Mouse (Mus musculus) midbrain, embryonic 14.5 days (tissue): Measurements from ENCODE around the gene Gucd1. TPM values are rescaled to one million over a fixed set of nuclear protein-coding genes. Genes with fewer than 3 reads are reported as not detected.

Experiments
- ATAC-seq: fragments of 200-750 bp; cut with Nextera tagmentation; 2 replicates; pipeline ENCODE4 v1.8.0; 2017; ENCODE audit warnings: moderate number of reproducible peaks, moderate library complexity; ENCODE audit not compliant: low FRiP score, low TSS enrichment
- DNase-seq: peaks from one replicate; pipeline ENCODE4 v3.0.0-alpha.2; 2015
- H3K27ac ChIP-seq: fragments of 300-500 bp; sonication (generic); replicated peaks from 2 replicates; pipeline ENCODE4 v1.5.1; 2014; ENCODE audit warnings: mild to moderate bottlenecking, low read depth, low read length, moderate library complexity
- H3K27me3 ChIP-seq: fragments of 300-500 bp; sonication (generic); 2 replicates; pipeline ENCODE4 v1.6.1; 2014; ENCODE audit warnings: low read length, control low read depth, mixed read lengths; ENCODE audit not compliant: control insufficient read depth, insufficient read depth
- H3K36me3 ChIP-seq: fragments of 300-500 bp; sonication (generic); 2 replicates; pipeline ENCODE4 v1.6.1; 2014; ENCODE audit warnings: low read length, control low read depth; ENCODE audit not compliant: control insufficient read depth, insufficient read depth
- H3K4me1 ChIP-seq: fragments of 300-500 bp; sonication (generic); 2 replicates; pipeline ENCODE4 v1.6.1; 2014; ENCODE audit warnings: mild to moderate bottlenecking, antibody characterized with exemption, low read length, control low read depth; ENCODE audit not compliant: control insufficient read depth, insufficient read depth
- H3K4me2 ChIP-seq: fragments of 300-500 bp; sonication (generic); 2 replicates; pipeline ENCODE4 v1.6.1; 2014; ENCODE audit warnings: mild to moderate bottlenecking, low read length, moderate library complexity
- H3K4me3 ChIP-seq: fragments of 300-500 bp; sonication (generic); replicated peaks from 2 replicates; pipeline ENCODE4 v1.5.1; 2014; ENCODE audit warnings: low read depth, low read length
- H3K9ac ChIP-seq: fragments of 300-500 bp; sonication (generic); replicated peaks from 2 replicates; pipeline ENCODE4 v1.6.1; 2014; ENCODE audit warnings: mild to moderate bottlenecking, low read length, moderate library complexity
- H3K9me3 ChIP-seq: fragments of 300-500 bp; sonication (generic); 2 replicates; pipeline ENCODE4 v1.6.1; 2016; ENCODE audit warnings: low read length, control low read depth, mixed read lengths; ENCODE audit not compliant: control insufficient read depth
- WGBS: fragments of 180-500 bp; shearing (Covaris S2); extraction: QIAGEN DNeasy Blood & Tissue Kit; methylation state at CpG from one replicate; pipeline ENCODE4 v1.1.7; 2014; 5-methylcytosine and 5-hydroxymethylcytosine counted together
- polyA plus RNA-seq: library from polyadenylated mRNA; unstranded; fragments of >200 nt; fragmentation: Nextera tagmentation; extraction: Ambion mirVana; gene quantifications from 2 replicates; pipeline ENCODE4 v1.2.1, GENCODE M21; 2014

Gucd1 gene
- polyA plus RNA-seq, 1 experiment from 2014 or later: 31.5 TPM

DNA sequence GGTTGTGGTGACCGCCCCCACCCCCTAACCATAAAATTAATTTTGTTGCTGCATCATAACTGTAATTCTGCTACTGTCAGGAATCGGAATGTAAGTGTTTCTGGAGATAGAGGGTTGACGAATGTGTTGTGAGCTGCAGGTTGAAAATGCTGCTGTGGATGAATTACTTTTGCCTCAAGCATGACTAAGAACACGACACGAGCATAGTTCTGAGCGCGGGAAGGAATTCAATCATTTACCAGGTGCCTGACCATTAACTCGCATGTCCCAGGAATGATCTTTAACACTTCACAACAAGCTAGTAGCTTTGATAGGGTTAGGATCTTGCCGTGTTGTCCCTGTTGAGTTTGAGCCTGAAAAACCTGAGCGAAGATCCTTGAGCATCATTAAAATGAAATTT is 180.5 kb downstream of the Gucd1 start:
- H3K4me1 ChIP-seq: no peaks in the 10 kb centered on the region
- 81% methylated on average over 10 of the region's 10 CpGs for WGBS
- no peaks in the 10 kb centered on the region for H3K27me3 ChIP-seq
- H3K4me3 ChIP-seq: no peak overlapping the region
- ATAC-seq (no peak), DNase-seq (no peak)
- H3K27ac ChIP-seq: no peak overlapping the region
- no peaks in the 10 kb centered on the region for H3K36me3 ChIP-seq
- H3K9me3 ChIP-seq: no peaks in the 10 kb centered on the region
- H3K4me2 ChIP-seq: no peak overlapping the region
- no peak overlapping the region for H3K9ac ChIP-seq

- Histone ChIP-seq H3K27me3 (no peaks in the 10 kb centered on the region), H3K27ac (no peak overlapping the region), H3K9ac (no peak overlapping the region), H3K4me1 (no peaks in the 10 kb centered on the region), H3K9me3 (no peaks in the 10 kb centered on the region), H3K36me3 (no peaks in the 10 kb centered on the region), H3K4me2 (no peak overlapping the region), H3K4me3 (no peak overlapping the region)
- no peak for DNase-seq
- no peak for ATAC-seq
- WGBS: 94% methylated on average over 6 of the region's 6 CpGs
These were observed 182.7 kb downstream of the Gucd1 start for GRCm38 (mm10) chr10:75335075-75335474.

- Histone ChIP-seq H3K4me3 (no peak overlapping the region), H3K4me2 (no peak overlapping the region), H3K27ac (no peak overlapping the region), H3K27me3 (no peaks in the 10 kb centered on the region), H3K9ac (no peak overlapping the region), H3K4me1 (no peaks in the 10 kb centered on the region), H3K9me3 (no peaks in the 10 kb centered on the region), H3K36me3 (no peaks in the 10 kb centered on the region)
- no peak for ATAC-seq
- DNase-seq: no peak
- WGBS: 79% methylated on average over 7 of the region's 7 CpGs
These were observed 183.6 kb downstream of the Gucd1 start for GRCm38 (mm10) chr10:75334175-75334574.

GRCm38 (mm10) chr10:75333176-75333776 is 184.5 kb downstream of the Gucd1 start:
- H3K4me2 ChIP-seq: no peak overlapping the region
- no peaks in the 10 kb centered on the region for H3K9me3 ChIP-seq
- no peaks in the 10 kb centered on the region for H3K36me3 ChIP-seq
- no peak for DNase-seq
- no peaks in the 10 kb centered on the region for H3K27me3 ChIP-seq
- WGBS: 95% methylated on average over 23 of the region's 23 CpGs
- no peak for ATAC-seq
- H3K27ac ChIP-seq: no peak overlapping the region
- H3K4me3 ChIP-seq: no peak overlapping the region
- H3K4me1 ChIP-seq: no peaks in the 10 kb centered on the region
- no peak overlapping the region for H3K9ac ChIP-seq

GRCm38 (mm10) chr10:75332268-75332667 is 185.5 kb downstream of the Gucd1 start:
- Histone ChIP-seq H3K4me3 (no peak overlapping the region), H3K4me1 (no peaks in the 10 kb centered on the region), H3K27ac (no peak overlapping the region), H3K27me3 (no peaks in the 10 kb centered on the region), H3K9ac (no peak overlapping the region), H3K36me3 (no peaks in the 10 kb centered on the region), H3K4me2 (no peak overlapping the region), H3K9me3 (no peaks in the 10 kb centered on the region)
- WGBS: 88% methylated on average over 3 of the region's 3 CpGs
- ATAC-seq (no peak), DNase-seq (no peak)

DNA sequence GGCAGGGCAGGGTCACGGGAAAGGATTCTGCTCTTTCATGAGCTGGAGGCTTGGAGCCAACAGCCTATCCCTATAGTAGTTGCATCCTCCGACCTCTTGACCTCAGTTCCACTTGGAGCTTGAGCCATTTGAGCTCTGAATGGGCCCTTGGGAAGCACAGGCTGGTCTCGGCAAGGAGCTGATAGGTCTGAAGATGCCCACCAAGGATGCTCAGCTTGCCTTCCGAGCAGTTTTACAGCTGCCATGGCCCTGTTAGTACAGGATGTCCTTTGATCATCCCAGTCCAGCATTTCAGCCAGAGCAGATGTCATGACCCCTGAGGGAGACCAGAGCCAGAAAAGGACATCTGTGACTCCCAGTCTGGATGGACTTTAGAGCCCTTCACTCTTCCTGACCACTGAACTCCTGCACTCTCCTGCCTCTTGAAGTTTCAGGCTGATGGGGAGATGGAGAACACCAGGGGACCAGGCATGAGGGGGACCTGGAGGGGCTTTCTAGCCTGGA is 189.5 kb downstream of the Gucd1 start:
- Histone ChIP-seq H3K9ac (no peak overlapping the region), H3K4me1 (no peaks in the 10 kb centered on the region), H3K4me2 (no peak overlapping the region), H3K27me3 (no peaks in the 10 kb centered on the region), H3K36me3 (no peaks in the 10 kb centered on the region), H3K9me3 (no peaks in the 10 kb centered on the region), H3K4me3 (no peak overlapping the region), H3K27ac (no peak overlapping the region)
- no peak for ATAC-seq
- DNase-seq: no peak
- 36% methylated on average over 4 of the region's 4 CpGs for WGBS

DNA sequence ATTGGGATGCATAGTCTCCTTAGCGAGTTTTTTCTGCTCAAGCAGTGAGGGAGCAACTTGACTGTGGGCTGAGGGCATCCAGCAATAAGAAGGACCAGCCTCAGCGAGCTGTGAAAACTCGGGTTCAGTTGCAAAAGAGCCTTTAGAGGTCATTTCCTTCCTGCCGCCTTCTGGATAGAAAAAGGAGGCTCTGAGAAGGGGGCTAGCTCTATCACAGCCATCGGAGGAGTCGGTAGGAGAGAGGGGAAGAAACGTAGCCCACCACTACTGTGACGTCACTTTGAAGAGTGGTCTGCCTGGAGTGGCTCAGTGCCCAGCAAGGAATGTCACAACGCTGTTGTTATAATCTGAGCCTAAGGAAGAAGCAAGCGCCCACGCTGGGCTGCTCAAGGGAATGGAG is 190.7 kb downstream of the Gucd1 start:
- ATAC-seq (no peak), DNase-seq (no peak)
- H3K27ac ChIP-seq: no peak overlapping the region
- no peak overlapping the region for H3K4me2 ChIP-seq
- no peaks in the 10 kb centered on the region for H3K4me1 ChIP-seq
- 83% methylated on average over 11 of the region's 11 CpGs for WGBS
- no peak overlapping the region for H3K9ac ChIP-seq
- no peaks in the 10 kb centered on the region for H3K36me3 ChIP-seq
- H3K4me3 ChIP-seq: no peak overlapping the region
- H3K9me3 ChIP-seq: no peaks in the 10 kb centered on the region
- no peaks in the 10 kb centered on the region for H3K27me3 ChIP-seq

DNA sequence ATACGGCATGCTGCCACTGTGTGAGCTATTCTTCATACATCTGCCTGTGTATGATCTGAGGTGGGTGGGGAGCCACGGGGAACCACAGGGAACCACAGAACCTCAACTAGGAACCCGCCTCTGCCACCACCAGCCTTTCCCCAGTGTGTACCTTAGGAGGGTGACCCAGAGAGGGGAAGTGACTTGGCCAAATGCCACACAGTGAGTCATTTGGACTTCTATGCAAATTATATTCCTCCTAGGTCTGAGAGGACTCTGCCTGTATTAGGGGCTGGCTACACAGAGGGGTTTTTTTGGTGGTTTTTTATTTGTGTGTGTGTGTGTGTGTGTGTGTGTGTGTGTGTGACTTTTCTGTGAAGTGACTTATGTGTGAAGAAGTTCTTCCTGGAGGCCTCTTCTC is 191.2 kb downstream of the Gucd1 start:
- H3K9ac ChIP-seq: no peak overlapping the region
- H3K4me3 ChIP-seq: no peak overlapping the region
- 86% methylated on average over 3 of the region's 3 CpGs for WGBS
- H3K36me3 ChIP-seq: no peaks in the 10 kb centered on the region
- DNase-seq: no peak
- no peaks in the 10 kb centered on the region for H3K9me3 ChIP-seq
- no peaks in the 10 kb centered on the region for H3K4me1 ChIP-seq
- H3K27me3 ChIP-seq: no peaks in the 10 kb centered on the region
- no peak overlapping the region for H3K27ac ChIP-seq
- no peak overlapping the region for H3K4me2 ChIP-seq
- ATAC-seq: no peak

DNA sequence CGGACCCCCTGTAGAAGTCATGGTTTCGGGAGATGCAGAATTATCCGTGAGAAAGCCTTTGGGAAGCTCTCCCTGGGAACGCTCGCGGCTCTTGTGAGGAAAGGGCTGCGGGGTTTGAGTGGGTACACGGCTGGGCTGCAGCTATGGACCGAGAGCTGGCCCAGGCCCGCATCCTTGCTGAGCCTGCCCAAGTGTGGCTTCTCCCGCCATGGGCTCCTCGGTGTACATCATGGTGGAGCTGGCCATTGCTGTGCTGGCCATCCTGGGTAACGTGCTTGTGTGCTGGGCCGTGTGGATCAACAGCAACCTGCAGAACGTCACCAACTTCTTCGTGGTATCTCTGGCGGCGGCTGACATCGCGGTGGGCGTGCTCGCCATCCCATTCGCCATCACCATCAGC is 192.0 kb downstream of the Gucd1 start:
- 98% methylated on average over 23 of the region's 23 CpGs for WGBS
- no peak overlapping the region for H3K4me2 ChIP-seq

More for the DNA sequence above, 192.0 kb downstream of the Gucd1 start:
- Histone ChIP-seq H3K4me3 (no peak overlapping the region), H3K9ac (no peak overlapping the region), H3K27ac (no peak overlapping the region), H3K27me3 (no peaks in the 10 kb centered on the region), H3K4me1 (no peaks in the 10 kb centered on the region), H3K36me3 (no peaks in the 10 kb centered on the region), H3K9me3 (no peaks in the 10 kb centered on the region)
- no peak for ATAC-seq
- no peak for DNase-seq
